Mouse (Mus musculus) midbrain, embryonic 15.5 days (tissue): ENCODE measurements at regions not wholly inside any gene's neighbourhood (a gene's known extent, or its start where the extent isn't known, plus 50 kb on each side); places are given as distances from the start of the nearest gene placed in this dataset.

Experiments
- ATAC-seq: fragments of 200-750 bp; cut with Nextera tagmentation; replicated peaks from 2 replicates; pipeline ENCODE4 v1.8.0; 2017; ENCODE audit warnings: moderate TSS enrichment
- H3K27ac ChIP-seq: fragments of 300-500 bp; sonication (generic); 2 replicates; pipeline ENCODE4 v1.5.1; 2015; ENCODE audit warnings: mild to moderate bottlenecking, inconsistent platforms
- H3K27me3 ChIP-seq: fragments of 300-500 bp; sonication (generic); replicated peaks from 2 replicates; pipeline ENCODE4 v1.6.1; 2015; ENCODE audit warnings: inconsistent platforms
- H3K36me3 ChIP-seq: fragments of 300-500 bp; sonication (generic); replicated peaks from 2 replicates; pipeline ENCODE4 v1.6.1; 2015; ENCODE audit warnings: inconsistent platforms
- H3K4me1 ChIP-seq: fragments of 300-500 bp; sonication (generic); 2 replicates; pipeline ENCODE4 v1.6.1; 2015; ENCODE audit warnings: inconsistent platforms
- H3K4me2 ChIP-seq: fragments of 300-500 bp; sonication (generic); 2 replicates; pipeline ENCODE4 v1.6.1; 2015; ENCODE audit warnings: inconsistent platforms, mild to moderate bottlenecking, moderate library complexity
- H3K4me3 ChIP-seq: fragments of 300-500 bp; sonication (generic); 2 replicates; pipeline ENCODE4 v1.5.1; 2015; ENCODE audit warnings: mild to moderate bottlenecking, inconsistent platforms
- H3K9ac ChIP-seq: fragments of 300-500 bp; sonication (generic); 2 replicates; pipeline ENCODE4 v1.6.1; 2015; ENCODE audit warnings: mild to moderate bottlenecking, inconsistent platforms
- H3K9me3 ChIP-seq: fragments of 300-500 bp; sonication (generic); 2 replicates; pipeline ENCODE4 v1.6.1; 2016; ENCODE audit warnings: inconsistent platforms
- WGBS: fragments of 180-500 bp; shearing (Covaris S2); methylation state at CpG from one replicate; pipeline ENCODE4 v1.1.7; 2015; ENCODE audit warnings: mixed read lengths; 5-methylcytosine and 5-hydroxymethylcytosine counted together

- Histone ChIP-seq H3K9me3 (no peaks in the 10 kb centered on the region), H3K4me3 (no peak overlapping the region), H3K9ac (no peak overlapping the region), H3K36me3 (no peaks in the 10 kb centered on the region), H3K4me2 (no peak overlapping the region), H3K4me1 (no peaks in the 10 kb centered on the region), H3K27ac (no peak overlapping the region), H3K27me3 (no peaks in the 10 kb centered on the region)
- no peak for ATAC-seq
- 90% methylated on average over 5 of the region's 5 CpGs for WGBS
These were observed 1373.7 kb upstream of the Pcdh20 start for GRCm38 (mm10) chr14:89844888-89845287.

GRCm38 (mm10) chr14:89826731-89827130, 1355.5 kb upstream of the Pcdh20 start:
- Histone ChIP-seq H3K36me3 (no peaks in the 10 kb centered on the region), H3K27ac (no peak overlapping the region), H3K4me2 (no peak overlapping the region), H3K27me3 (no peaks in the 10 kb centered on the region), H3K4me1 (no peaks in the 10 kb centered on the region), H3K9me3 (no peaks in the 10 kb centered on the region), H3K4me3 (no peak overlapping the region), H3K9ac (no peak overlapping the region)
- WGBS: 84% methylated on average over 1 of the region's 1 CpGs
- ATAC-seq: no peak

DNA sequence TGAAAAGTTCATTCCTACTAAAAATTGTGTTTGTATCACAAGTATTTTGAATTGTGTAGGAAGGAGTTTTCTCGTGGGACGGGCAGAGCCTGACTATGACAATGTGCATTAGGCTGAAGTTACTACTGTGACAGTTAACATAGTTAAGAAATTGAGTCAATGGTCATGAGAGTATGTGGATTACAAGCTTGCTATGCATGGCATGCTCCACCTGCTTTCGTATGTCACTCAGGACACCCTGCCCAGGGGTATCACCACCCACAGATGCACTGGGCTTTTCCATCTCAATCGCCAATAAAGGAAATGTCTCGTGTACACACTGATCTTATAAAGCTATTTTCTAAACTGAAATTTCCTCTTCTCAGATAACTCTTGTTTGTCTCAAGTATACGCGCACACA, 1354.8 kb upstream of the Pcdh20 start:
- Histone ChIP-seq H3K27ac (no peak overlapping the region), H3K4me3 (no peak overlapping the region), H3K4me1 (no peaks in the 10 kb centered on the region), H3K36me3 (no peaks in the 10 kb centered on the region), H3K27me3 (no peaks in the 10 kb centered on the region), H3K9ac (no peak overlapping the region), H3K4me2 (no peak overlapping the region), H3K9me3 (no peaks in the 10 kb centered on the region)
- 85% methylated on average over 7 of the region's 7 CpGs for WGBS
- ATAC-seq: no peak

- 0 out of 2 replicates have a peak, but pooled peaks have one; percentile 50 for ATAC-seq
- no peaks in the 10 kb centered on the region for H3K36me3 ChIP-seq
These were observed 1352.2 kb upstream of the Pcdh20 start for GRCm38 (mm10) chr14:89823436-89823835.

GRCm38 (mm10) chr14:89822207-89822606, 1351.0 kb upstream of the Pcdh20 start:
- H3K36me3 ChIP-seq: no peaks in the 10 kb centered on the region
- 50% methylated on average over 5 of the region's 5 CpGs for WGBS
- H3K27ac ChIP-seq: no peak overlapping the region
- H3K4me2 ChIP-seq: no peak overlapping the region
- H3K27me3 ChIP-seq: no peaks in the 10 kb centered on the region
- no peaks in the 10 kb centered on the region for H3K4me1 ChIP-seq
- H3K9ac ChIP-seq: no peak overlapping the region
- ATAC-seq: no peak
- H3K4me3 ChIP-seq: no peak overlapping the region
- no peaks in the 10 kb centered on the region for H3K9me3 ChIP-seq

More at GRCm38 (mm10) chr14:89823436-89823835, 1352.2 kb upstream of the Pcdh20 start:
- H3K27ac ChIP-seq: no peak overlapping the region
- no peaks in the 10 kb centered on the region for H3K27me3 ChIP-seq
- H3K9me3 ChIP-seq: no peaks in the 10 kb centered on the region
- H3K4me2 ChIP-seq: no peak overlapping the region
- H3K4me3 ChIP-seq: no peak overlapping the region
- no peaks in the 10 kb centered on the region for H3K4me1 ChIP-seq
- no peak overlapping the region for H3K9ac ChIP-seq
- WGBS: 57% methylated on average over 4 of the region's 4 CpGs

GRCm38 (mm10) chr14:89806825-89807224, 1335.6 kb upstream of the Pcdh20 start:
- no peak overlapping the region for H3K4me3 ChIP-seq
- H3K4me2 ChIP-seq: no peak overlapping the region
- ATAC-seq: no peak
- H3K4me1 ChIP-seq: no peaks in the 10 kb centered on the region
- H3K9ac ChIP-seq: no peak overlapping the region
- WGBS: 44% methylated on average over 1 of the region's 1 CpGs
- no peak overlapping the region for H3K27ac ChIP-seq
- H3K9me3 ChIP-seq: no peaks in the 10 kb centered on the region
- H3K27me3 ChIP-seq: no peaks in the 10 kb centered on the region
- no peaks in the 10 kb centered on the region for H3K36me3 ChIP-seq

DNA sequence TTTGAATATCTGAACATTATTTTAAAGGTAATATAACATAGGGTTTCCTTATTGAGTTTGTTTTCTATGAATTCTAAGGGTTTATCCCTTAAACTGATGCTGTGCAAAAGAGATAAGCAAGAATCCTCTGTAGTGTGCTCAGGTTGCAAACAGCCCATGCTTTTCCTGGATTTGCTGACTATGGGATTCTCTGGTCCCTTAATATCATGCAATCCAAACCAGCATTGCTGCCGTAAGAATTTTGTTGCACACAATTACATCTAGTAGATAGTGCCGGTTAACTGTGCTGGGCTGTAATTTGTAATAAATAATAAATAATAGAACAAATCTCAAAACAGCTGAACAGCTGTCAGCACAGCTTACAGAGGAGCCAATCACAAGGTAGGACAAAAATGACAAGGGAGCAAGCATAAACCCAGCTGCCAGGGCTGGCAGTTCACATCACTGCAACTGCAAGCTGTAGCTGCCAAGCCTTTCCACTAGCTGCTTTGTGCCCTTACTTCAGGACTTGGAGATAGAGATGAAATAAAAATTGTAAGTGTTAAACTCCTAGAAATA, 1333.6 kb upstream of the Pcdh20 start:
- Histone ChIP-seq H3K9ac (no peak overlapping the region), H3K27me3 (no peaks in the 10 kb centered on the region), H3K4me2 (no peak overlapping the region), H3K36me3 (no peaks in the 10 kb centered on the region), H3K9me3 (no peaks in the 10 kb centered on the region), H3K4me1 (no peaks in the 10 kb centered on the region), H3K4me3 (no peak overlapping the region), H3K27ac (no peak overlapping the region)
- ATAC-seq: peak; percentile 78
- WGBS: 44% methylated on average over 2 of the region's 2 CpGs

GRCm38 (mm10) chr14:89755831-89756230, 1284.6 kb upstream of the Pcdh20 start:
- no peak overlapping the region for H3K27ac ChIP-seq
- no peaks in the 10 kb centered on the region for H3K9me3 ChIP-seq
- H3K9ac ChIP-seq: no peak overlapping the region
- H3K4me2 ChIP-seq: no peak overlapping the region
- WGBS: 74% methylated on average over 2 of the region's 2 CpGs
- H3K4me1 ChIP-seq: no peaks in the 10 kb centered on the region
- ATAC-seq: no peak
- H3K27me3 ChIP-seq: no peaks in the 10 kb centered on the region
- H3K4me3 ChIP-seq: no peak overlapping the region
- no peaks in the 10 kb centered on the region for H3K36me3 ChIP-seq

GRCm38 (mm10) chr14:89713711-89714110, 1242.5 kb upstream of the Pcdh20 start:
- no peaks in the 10 kb centered on the region for H3K36me3 ChIP-seq
- no peak overlapping the region for H3K4me3 ChIP-seq
- no peaks in the 10 kb centered on the region for H3K4me1 ChIP-seq
- no peak overlapping the region for H3K4me2 ChIP-seq
- no peak overlapping the region for H3K9ac ChIP-seq
- 83% methylated on average over 2 of the region's 2 CpGs for WGBS
- no peaks in the 10 kb centered on the region for H3K27me3 ChIP-seq
- H3K9me3 ChIP-seq: no peaks in the 10 kb centered on the region
- ATAC-seq: no peak
- no peak overlapping the region for H3K27ac ChIP-seq
